Mouse (Mus musculus): Measurements from ENCODE around the gene Tmem229b.

GRCm38 (mm10) chr12:79048898-79049297, 41.5 kb upstream of the Tmem229b start:
- no peak for TF ChIP-seq CTCF (IDR thresholded peaks at IDR 0.05; ENCODE audit: low read depth, low read length)
- no peak for TF ChIP-seq POLR2A (IDR thresholded peaks at IDR 0.05; ENCODE audit: extremely low read depth, insufficient read depth, low read length)
